Mouse (Mus musculus) bone marrow, adult 2 months (tissue): ENCODE measurements around the gene Lypd8.

Experiments
- CTCF ChIP-seq: fragments of 200-500 bp; IDR thresholded peaks from 2 replicates; pipeline ENCODE4 v1.5.1; 2011; ENCODE audit warnings: low read length, control low read depth; ENCODE audit not compliant: control insufficient read depth, insufficient read depth
- POLR2A ChIP-seq: fragments of 200-500 bp; IDR thresholded peaks from 2 replicates; pipeline ENCODE4 v1.6.1; 2011; ENCODE audit warnings: low read depth, mild to moderate bottlenecking, control low read depth, low read length, borderline replicate concordance; ENCODE audit not compliant: control insufficient read depth

- no peak for TF ChIP-seq CTCF
- TF ChIP-seq POLR2A: no peak
Observed at GRCm38 (mm10) chr11:58382471-58382870, 3.6 kb downstream of the Lypd8 start.
